Mouse (Mus musculus) lung, embryonic 15.5 days (tissue): ENCODE data around the gene Dars2. TPM values are rescaled to one million over a fixed set of nuclear protein-coding genes. Genes with fewer than 3 reads are reported as not detected.

Experiments used
- ATAC-seq: fragments of 200-750 bp; cut with Nextera tagmentation; 2 replicates; pipeline ENCODE4 v1.8.0; 2017; ENCODE audit warnings: moderate number of reproducible peaks, borderline replicate concordance; ENCODE audit not compliant: low FRiP score, low TSS enrichment; ENCODE audit errors: extremely low read depth
- H3K27ac ChIP-seq: fragments of 300-500 bp; sonication (generic); 2 replicates; pipeline ENCODE4 v1.5.1; 2015; ENCODE audit warnings: moderate library complexity, mild to moderate bottlenecking, inconsistent platforms
- H3K27me3 ChIP-seq: fragments of 300-500 bp; sonication (generic); 2 replicates; pipeline ENCODE4 v1.6.1; 2015; ENCODE audit warnings: inconsistent platforms
- H3K36me3 ChIP-seq: fragments of 300-500 bp; sonication (generic); 2 replicates; pipeline ENCODE4 v1.6.1; 2015; ENCODE audit warnings: inconsistent platforms
- H3K4me1 ChIP-seq: fragments of 300-500 bp; sonication (generic); 2 replicates; pipeline ENCODE4 v1.6.1; 2015; ENCODE audit warnings: inconsistent platforms
- H3K4me2 ChIP-seq: fragments of 300-500 bp; sonication (generic); 2 replicates; pipeline ENCODE4 v1.6.1; 2015; ENCODE audit warnings: inconsistent platforms, mild to moderate bottlenecking, moderate library complexity
- H3K4me3 ChIP-seq: fragments of 300-500 bp; sonication (generic); 2 replicates; pipeline ENCODE4 v1.5.1; 2015; ENCODE audit warnings: mild to moderate bottlenecking, inconsistent platforms
- H3K9ac ChIP-seq: fragments of 300-500 bp; sonication (generic); 2 replicates; pipeline ENCODE4 v1.6.1; 2015; ENCODE audit warnings: inconsistent platforms
- H3K9me3 ChIP-seq: fragments of 300-500 bp; sonication (generic); 2 replicates; pipeline ENCODE4 v1.6.1; 2016; ENCODE audit warnings: inconsistent platforms
- WGBS: fragments of 180-500 bp; shearing (Covaris S2); methylation state at CpG from one replicate; pipeline ENCODE4 v1.1.7; 2015; 5-methylcytosine and 5-hydroxymethylcytosine counted together
- polyA plus RNA-seq: library from polyadenylated mRNA; unstranded; fragments of >200 nt; fragmentation: Nextera tagmentation; extraction: Ambion mirVana; gene quantifications from 2 replicates; pipeline ENCODE4 v1.2.1, GENCODE M21; 2015

The Dars2 gene
- polyA plus RNA-seq, 1 experiment from 2014 or later: 35.1 TPM

DNA sequence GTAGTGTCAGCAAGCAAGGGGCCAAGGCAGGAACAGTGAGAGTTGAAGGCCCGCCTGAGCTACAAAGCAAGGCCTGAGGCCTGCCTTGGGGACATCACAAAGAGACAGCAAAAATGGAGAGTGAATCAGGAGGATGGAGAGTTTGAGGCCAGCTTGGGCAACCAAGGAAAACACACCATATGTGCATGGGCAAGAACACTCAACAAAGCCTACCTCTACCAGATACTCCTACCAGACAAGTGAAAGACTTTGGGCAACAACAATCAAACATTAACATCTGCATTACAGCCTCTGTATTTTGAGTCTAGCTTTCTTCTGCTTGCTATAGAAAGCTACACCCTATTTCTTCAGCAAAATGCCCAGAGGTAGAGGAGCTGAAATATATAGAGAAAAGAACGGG, 62.4 kb downstream of the Dars2 start:
- Histone ChIP-seq H3K4me1 (no peaks in the 10 kb centered on the region; the same call in 1 of the 2 replicates), H3K4me3 (no peak overlapping the region), H3K27me3 (no peaks in the 10 kb centered on the region), H3K4me2 (no peak overlapping the region), H3K27ac (no peak overlapping the region), H3K36me3 (peaks cover 12% of the 10 kb centered on the region), H3K9ac (no peak overlapping the region), H3K9me3 (no peaks in the 10 kb centered on the region)
- WGBS: 97% methylated on average over 2 of the region's 2 CpGs
- no peak for ATAC-seq

GRCm38 (mm10) chr1:161006471-161006870, 64.0 kb downstream of the Dars2 start:
- ATAC-seq: no peak
- Histone ChIP-seq H3K4me3 (no peak overlapping the region), H3K9me3 (no peaks in the 10 kb centered on the region), H3K4me1 (no peaks in the 10 kb centered on the region; the same call in 1 of the 2 replicates), H3K9ac (no peak overlapping the region), H3K27ac (no peak overlapping the region), H3K4me2 (no peak overlapping the region), H3K36me3 (peaks cover 8% of the 10 kb centered on the region; the same call in 1 of the 2 replicates), H3K27me3 (no peaks in the 10 kb centered on the region)
- 83% methylated on average over 5 of the region's 5 CpGs for WGBS

- Histone ChIP-seq H3K4me2 (no peak overlapping the region), H3K9me3 (no peaks in the 10 kb centered on the region), H3K4me1 (no peaks in the 10 kb centered on the region; the same call in 1 of the 2 replicates), H3K27ac (no peak overlapping the region), H3K27me3 (no peaks in the 10 kb centered on the region), H3K36me3 (peaks cover 5% of the 10 kb centered on the region; the same call in 1 of the 2 replicates), H3K4me3 (no peak overlapping the region), H3K9ac (no peak overlapping the region)
- no peak for ATAC-seq
- WGBS: 55% methylated on average over 3 of the region's 3 CpGs
Observed at GRCm38 (mm10) chr1:161005526-161005925, 64.9 kb downstream of the Dars2 start.

GRCm38 (mm10) chr1:161004942-161005341, 65.5 kb downstream of the Dars2 start:
- no peak for ATAC-seq

DNA sequence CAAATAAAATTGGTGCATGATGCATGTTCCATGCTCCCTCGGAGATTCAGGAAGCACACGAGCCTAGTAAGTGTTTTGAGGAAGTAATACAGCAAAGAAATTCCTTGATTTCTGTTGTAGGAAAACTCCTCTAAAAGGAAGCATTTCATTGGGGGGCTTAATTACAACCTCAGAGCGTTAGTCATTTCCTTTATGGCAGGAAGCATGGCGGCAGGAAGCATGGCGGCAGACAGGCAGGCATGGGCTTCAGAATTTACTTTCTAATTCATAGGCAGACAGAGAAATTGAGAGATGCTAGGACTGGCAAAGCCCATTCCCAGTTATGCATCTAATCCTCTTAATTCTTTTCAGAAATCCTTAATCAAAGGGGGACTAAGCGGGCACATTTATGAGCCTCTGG, 76.6 kb downstream of the Dars2 start:
- ATAC-seq: no peak
- WGBS: 80% methylated on average over 6 of the region's 6 CpGs
- Histone ChIP-seq H3K4me1 (no peaks in the 10 kb centered on the region), H3K9me3 (no peaks in the 10 kb centered on the region), H3K4me3 (no peak overlapping the region), H3K36me3 (no peaks in the 10 kb centered on the region), H3K4me2 (no peak overlapping the region), H3K27ac (no peak overlapping the region), H3K9ac (no peak overlapping the region), H3K27me3 (no peaks in the 10 kb centered on the region)

More at GRCm38 (mm10) chr1:161004942-161005341, 65.5 kb downstream of the Dars2 start:
- Histone ChIP-seq H3K4me3 (no peak overlapping the region), H3K36me3 (peaks cover 5% of the 10 kb centered on the region; the same call in 1 of the 2 replicates), H3K9me3 (no peaks in the 10 kb centered on the region), H3K9ac (no peak overlapping the region), H3K27me3 (no peaks in the 10 kb centered on the region), H3K27ac (no peak overlapping the region), H3K4me2 (no peak overlapping the region), H3K4me1 (no peaks in the 10 kb centered on the region; the same call in 1 of the 2 replicates)
- 61% methylated on average over 4 of the region's 4 CpGs for WGBS

Other genes with a start within 250 kb of the Dars2 start
- gene Rc3h1, start 164.2 kb downstream of the Dars2 start, polyA plus RNA-seq: 7.9 and 9.8 TPM in 2 replicates
- 2.3 and 3.7 TPM in 2 replicates for gene Serpinc1, start 92.1 kb downstream of the Dars2 start, polyA plus RNA-seq
- gene Zbtb37, start 35.8 kb downstream of the Dars2 start, polyA plus RNA-seq: 8.1 and 9.0 TPM in 2 replicates
- 35.4 and 35.9 TPM in 2 replicates for gene Cenpl, start 55 bp upstream of the Dars2 start, polyA plus RNA-seq
- gene Klhl20, start 60.9 kb upstream of the Dars2 start, polyA plus RNA-seq: 15.9 and 16.0 TPM in 2 replicates
- 0.83 and 1.0 TPM in 2 replicates for gene Ankrd45, start 72.0 kb upstream of the Dars2 start, polyA plus RNA-seq
- gene Tex50, start 88.7 kb upstream of the Dars2 start, polyA plus RNA-seq: not detected in 2 replicates
- 529 TPM in 2 replicates for gene Prdx6, start 180.6 kb upstream of the Dars2 start, polyA plus RNA-seq